Mouse (Mus musculus) ZHBTc4 (cell line): Measurements from ENCODE around the gene Olfr1076.
"Not testable (repeated sequence)": the region's sequence is repeated elsewhere in the genome, so short reads cannot be mapped to it uniquely, and the experiment has no call there.

Source experiments
- DNase-seq: peaks from one replicate; pipeline ENCODE4 v3.0.0-alpha.2; 2011; ENCODE audit warnings: low read depth, low spot score

Olfr1076 gene

GRCm38 (mm10) chr2:86508161-86508560 lies at the start of gene Olfr1076:
Olfr1076 (plus strand) TSS chr2:86508461.
- DNase-seq, result no peak

- no peak for DNase-seq
Observed at GRCm38 (mm10) chr2:86460434-86460833, 47.8 kb upstream of the Olfr1076 start.

DNA sequence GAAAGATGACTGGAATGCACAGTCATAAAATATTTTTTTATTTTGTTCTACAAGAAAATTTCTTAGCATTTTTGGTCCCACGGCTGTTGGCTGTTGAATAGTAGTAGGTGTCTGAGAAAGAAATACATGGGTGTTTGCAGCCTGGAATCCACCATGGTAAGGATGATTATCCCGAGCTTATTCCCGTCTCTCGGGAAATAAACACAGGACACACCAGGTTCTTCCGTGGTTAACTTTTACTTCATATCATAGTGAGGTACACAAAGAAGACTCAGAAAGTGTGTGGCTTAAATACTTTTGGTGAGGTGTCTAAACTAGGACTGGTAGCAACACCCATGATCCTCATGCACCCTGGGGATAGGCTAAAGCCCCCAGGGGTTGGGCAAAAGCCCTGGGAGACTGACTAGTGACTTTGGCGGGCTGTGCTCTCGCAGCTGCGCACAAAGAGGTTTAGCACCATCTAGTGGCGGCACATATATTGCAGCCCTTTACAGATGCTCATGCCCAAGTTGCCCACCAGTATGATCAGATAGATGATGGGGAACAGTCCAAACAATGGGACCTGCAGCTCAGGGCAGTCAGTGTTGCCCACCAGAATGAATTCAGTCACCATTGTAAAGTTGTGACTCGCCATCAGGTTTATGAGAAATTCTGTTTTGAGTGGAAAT lies 43.7 kb upstream of the Olfr1076 start:
- DNase-seq, result peak; percentile 77

GRCm38 (mm10) chr2:86487286-86487685 lies 21.0 kb upstream of the Olfr1076 start, which contains the start of gene Olfr228:
Olfr228 (minus strand) TSS chr2:86487386.
- no peak for DNase-seq

DNA sequence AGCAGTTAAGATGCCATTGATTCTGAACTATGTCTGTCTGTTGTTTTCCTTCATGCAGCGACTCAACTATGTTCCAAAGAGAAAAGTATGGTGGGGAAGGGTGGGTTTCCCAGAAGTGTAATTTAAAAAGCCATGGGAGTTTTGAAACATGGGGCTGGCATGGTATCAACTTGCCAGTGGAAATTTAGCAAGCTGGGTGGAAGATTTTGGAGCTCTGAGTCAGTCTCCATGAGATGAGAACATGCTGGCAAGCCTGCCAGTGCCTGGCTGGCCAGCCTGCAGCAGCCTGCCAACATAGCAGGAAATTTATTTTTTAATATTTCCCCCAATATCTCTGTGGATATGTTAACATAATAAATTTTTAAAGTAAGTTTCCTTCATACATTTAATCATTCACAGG lies 22.7 kb downstream of the Olfr1076 start:
- no peak for DNase-seq

DNA sequence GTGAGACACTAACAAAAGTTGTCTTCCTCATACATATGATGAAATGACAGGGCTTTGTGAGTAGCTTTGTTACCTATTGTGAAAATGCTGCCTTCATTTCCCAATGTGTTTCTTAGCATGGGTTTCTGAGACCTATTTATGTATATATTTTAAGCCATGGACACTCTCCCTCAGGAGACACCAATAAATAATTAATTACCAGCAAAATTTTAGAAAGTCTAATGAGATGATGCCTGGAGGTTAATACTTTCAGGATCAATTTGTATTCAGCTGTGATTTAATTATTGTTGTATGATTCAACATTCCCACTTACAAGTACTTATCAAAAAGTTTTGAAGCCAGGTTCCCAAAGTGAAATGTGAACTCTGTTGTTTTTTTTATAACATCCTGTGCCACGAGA lies 34.1 kb downstream of the Olfr1076 start, which contains the start of gene Olfr1079:
Gene Olfr1079, minus strand, starts transcription at position 101 of the 400 bp plus-strand sequence.
- no peak for DNase-seq

DNA sequence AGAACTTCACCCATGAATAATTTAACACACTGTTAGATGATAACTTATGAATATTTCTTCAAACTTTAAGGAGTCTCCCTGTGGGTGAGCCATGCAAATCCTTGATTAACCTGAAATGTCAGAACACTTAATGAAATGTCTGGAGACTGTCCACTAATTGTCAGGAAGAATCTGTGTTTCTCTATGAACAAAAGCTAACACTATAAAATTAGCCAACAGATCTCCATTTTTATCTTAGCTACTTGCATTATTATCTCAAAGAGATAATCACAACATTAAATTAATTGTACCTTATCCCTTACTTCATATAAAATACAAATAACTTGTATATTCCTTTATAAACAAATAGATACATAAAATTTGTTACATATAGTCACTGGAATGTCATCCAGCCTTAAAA lies 49.9 kb downstream of the Olfr1076 start, which contains the start of gene Olfr1080:
Gene Olfr1080, minus strand, starts transcription at position 101 of the 400 bp plus-strand sequence.
- not testable (repeated sequence) for DNase-seq
